Mouse (Mus musculus) kidney, adult 11 months (tissue): ENCODE results near the gene Dmrtb1.

Experiments used
- DNase-seq: peaks from one replicate; pipeline ENCODE4 v3.0.0; 2022

Gene Dmrtb1

GRCm38 (mm10) chr4:107684130-107684529 lies at the start of gene Dmrtb1:
TSS of gene Dmrtb1 (minus strand) at chr4:107684230.
- DNase-seq: no peak

DNA sequence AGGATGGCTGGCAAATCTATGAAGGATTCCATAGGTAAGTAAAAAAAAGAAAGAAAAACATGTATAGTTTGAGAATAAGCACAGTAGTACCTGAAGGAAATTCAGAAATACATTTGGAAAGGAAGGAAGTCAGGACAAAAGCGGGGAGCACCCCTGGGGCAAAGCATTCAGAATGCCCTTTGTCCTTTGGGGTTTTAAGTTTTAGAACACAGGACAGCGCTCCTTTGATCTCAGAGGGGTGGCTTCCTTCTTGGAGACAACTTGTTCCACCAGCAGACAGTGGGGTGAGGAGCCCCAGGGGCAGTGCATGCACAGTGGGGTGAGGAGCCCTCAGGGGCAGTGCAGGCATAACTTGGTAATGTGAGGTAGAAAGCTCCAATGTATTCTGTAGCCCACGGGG lies 49.6 kb upstream of the Dmrtb1 start:
- DNase-seq: no peak

GRCm38 (mm10) chr4:107732624-107733023 lies 48.6 kb upstream of the Dmrtb1 start:
- DNase-seq: no peak

- no peak for DNase-seq
These were observed 48.2 kb upstream of the Dmrtb1 start for GRCm38 (mm10) chr4:107732182-107732581.

DNA sequence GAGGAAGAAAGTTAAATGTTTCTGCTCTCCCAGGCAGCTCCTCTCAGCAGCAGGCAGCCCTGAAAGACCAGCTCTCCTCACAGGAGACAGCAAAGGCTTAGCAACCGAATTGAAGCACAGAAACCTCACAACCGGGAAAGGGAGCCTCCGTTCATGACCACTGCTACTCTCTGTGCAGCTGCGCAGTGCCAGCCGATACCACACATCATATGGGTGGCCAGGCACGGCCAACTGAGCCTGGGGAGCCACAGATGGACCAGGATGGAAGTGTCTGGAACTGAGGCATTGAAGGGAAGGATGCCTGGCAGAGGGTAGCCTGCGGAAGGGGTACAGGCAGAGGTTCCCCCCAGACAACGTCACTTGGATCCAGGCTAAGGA lies 47.0 kb upstream of the Dmrtb1 start:
- no peak for DNase-seq

DNA sequence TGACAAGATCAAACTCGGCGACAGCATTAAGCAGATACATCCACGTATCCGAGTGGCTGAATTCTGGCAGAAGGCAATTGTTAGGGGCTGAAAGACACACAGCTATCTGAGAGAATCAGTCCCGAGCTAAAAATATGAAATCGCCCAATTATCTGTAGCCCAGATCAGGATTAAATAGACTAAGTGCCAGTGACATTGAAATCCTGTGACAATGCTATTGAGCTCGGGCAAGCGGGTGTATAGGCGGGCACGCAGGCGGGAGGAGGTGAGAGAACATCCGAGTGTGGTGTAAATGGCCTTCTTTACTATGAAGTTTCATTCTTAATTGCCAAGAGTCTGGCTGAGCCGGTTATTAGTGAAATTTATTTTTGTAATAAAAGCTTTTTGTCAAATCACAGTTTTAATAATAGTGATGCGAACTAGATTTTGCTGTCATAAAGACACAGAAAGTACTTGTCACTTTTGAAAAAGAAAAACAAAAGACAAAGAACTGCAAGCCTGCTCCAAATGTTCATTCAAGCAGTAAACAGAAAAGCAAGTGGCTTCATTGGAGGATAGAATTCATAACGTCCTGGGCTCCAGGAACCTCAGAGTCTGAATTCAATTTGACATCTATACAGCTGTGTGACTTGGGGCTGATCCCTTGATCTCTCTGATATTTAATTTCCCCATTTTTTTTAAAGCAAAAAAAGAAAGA lies 46.5 kb upstream of the Dmrtb1 start:
- DNase-seq: no peak

GRCm38 (mm10) chr4:107725432-107725831 lies 41.4 kb upstream of the Dmrtb1 start:
- no peak for DNase-seq

DNA sequence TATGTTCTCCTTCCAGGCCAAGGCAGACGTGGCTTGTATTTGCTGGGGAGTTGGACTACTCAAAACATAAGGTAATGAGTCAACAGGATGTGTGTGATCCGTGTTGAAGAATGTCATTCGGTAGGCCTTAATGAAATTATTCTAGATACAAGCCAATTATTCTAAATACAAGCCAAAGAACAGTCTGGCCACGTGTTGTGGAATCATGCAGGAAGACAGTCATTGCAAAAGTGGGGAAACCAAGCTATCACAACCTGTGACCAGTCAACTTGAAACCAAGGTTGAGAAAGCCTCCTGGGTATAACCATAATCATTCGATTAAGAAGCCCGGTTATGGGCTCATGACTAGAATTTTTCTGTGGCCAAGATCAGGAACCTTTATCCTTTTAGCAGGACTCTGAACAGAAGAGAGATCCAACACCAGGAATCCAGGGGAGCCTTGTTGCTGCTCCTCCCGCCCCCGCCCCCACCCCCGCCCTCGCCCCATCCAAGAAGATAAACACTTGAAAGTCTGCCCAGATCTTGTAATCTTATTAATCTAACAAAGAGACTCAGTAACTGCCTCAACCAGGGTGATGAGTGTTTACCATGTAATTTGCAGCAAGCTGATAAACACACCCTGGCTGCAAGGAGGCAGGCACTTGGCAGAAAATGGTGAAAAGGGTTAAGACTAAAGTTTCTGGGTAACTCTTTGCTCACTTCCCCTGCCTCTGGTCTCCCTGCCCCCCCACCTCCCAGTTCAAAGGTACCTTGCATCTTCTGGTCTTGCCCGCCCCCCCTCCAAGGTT lies 36.2 kb upstream of the Dmrtb1 start:
- DNase-seq: no peak

DNA sequence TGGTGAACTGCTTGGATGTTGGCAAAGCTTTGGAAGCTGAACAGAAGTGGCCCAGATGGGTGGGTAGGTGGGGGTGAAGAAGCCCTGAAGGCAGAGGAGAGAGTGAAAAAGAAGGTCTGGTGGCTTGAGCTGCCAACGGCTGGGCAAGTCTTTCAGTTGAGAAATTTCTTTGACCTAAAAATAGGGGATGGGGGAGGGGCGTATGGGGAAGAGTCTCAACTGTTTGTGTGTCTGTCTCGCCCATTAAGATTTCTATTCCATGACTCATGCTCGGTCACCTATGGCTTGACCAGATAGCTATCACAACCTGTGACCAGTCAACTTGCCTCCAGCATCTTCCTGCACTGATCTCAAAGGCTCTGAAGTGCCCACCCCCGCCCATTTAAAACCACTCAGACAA lies 35.1 kb upstream of the Dmrtb1 start:
- no peak for DNase-seq

- DNase-seq: no peak
These were observed 34.7 kb upstream of the Dmrtb1 start for GRCm38 (mm10) chr4:107718720-107719119.

DNA sequence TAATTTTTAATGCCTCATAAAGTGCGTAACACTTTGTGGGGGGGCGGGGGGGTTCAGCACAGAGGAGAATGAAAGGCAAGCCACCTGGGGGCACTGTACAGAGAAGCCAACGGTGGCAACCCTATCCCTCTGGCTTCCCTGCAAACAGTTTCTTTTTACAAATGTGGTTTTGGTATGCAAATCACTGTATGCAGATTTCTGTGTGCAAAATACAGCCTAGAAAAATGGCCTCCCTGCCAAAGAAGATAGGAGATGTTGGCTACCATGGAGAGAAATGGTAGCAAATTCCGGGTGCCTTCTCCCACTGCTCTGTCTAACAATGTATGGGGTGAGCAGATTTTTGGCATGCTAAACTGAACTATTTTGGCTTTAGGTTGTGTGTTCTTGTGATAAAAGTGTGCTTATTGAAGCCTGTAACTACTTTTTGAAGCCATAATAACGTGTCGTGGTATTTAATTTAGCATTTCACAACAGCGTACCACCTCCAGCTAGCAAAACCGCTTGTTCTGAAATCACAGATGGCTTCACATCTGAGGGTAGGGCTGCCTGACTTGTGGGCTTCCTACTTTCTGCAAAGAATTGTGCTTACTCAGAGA lies 33.8 kb upstream of the Dmrtb1 start:
- no peak for DNase-seq

- DNase-seq: no peak
These were observed 32.8 kb upstream of the Dmrtb1 start for GRCm38 (mm10) chr4:107716754-107717299.

GRCm38 (mm10) chr4:107706884-107707283 lies 22.9 kb upstream of the Dmrtb1 start:
- no peak for DNase-seq

DNA sequence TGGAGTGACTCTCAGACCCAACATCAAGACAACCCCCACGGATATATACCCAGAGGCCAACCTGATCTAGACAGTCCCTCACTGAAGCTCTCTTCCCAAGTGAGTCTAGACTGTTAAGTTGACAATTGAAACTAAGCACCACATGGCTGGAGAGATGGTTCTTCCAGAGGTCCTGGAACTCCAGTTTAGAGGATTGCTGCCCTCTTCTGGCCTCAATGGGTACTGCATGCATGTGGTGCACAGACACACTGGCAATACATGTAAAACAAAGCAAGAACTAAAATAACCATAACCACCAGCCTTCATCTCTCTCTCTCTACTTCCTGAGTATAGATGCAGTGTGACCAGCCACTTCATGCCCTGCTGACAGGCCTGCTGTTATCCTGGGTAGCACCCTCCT lies 20.2 kb upstream of the Dmrtb1 start:
- no peak for DNase-seq

- no peak for DNase-seq
These were observed 17.6 kb upstream of the Dmrtb1 start for GRCm38 (mm10) chr4:107701679-107702078.

DNA sequence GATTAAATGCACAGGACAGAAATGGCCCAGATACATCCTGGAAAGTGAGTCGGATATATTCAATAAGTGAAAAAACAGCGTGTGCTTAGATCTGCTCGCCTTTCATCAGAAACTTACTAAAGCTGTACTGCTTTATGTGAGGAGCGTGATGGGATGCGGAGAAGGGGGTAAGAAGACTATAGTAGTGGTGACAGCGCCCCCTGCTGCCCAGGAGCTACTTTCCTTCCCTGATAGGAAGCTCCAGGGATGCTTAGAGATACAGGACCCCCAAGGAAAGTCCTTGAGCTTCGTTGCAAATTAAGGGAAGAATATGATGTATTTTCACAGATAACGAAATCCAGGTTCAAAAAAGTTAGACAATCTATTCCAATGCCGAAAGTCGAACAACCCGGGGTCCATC lies 17.1 kb upstream of the Dmrtb1 start:
- peak; percentile 4 for DNase-seq

- DNase-seq: no peak
These were observed 15.2 kb upstream of the Dmrtb1 start for GRCm38 (mm10) chr4:107699271-107699670.

- no peak for DNase-seq
These were observed 9.8 kb upstream of the Dmrtb1 start for GRCm38 (mm10) chr4:107693816-107694215.

- DNase-seq: no peak
These were observed 4.2 kb upstream of the Dmrtb1 start for GRCm38 (mm10) chr4:107688213-107688612.

GRCm38 (mm10) chr4:107687127-107687526 lies 3.1 kb upstream of the Dmrtb1 start:
- no peak for DNase-seq

- DNase-seq: no peak
These were observed 849 bp downstream of the Dmrtb1 start for GRCm38 (mm10) chr4:107683006-107683756.

DNA sequence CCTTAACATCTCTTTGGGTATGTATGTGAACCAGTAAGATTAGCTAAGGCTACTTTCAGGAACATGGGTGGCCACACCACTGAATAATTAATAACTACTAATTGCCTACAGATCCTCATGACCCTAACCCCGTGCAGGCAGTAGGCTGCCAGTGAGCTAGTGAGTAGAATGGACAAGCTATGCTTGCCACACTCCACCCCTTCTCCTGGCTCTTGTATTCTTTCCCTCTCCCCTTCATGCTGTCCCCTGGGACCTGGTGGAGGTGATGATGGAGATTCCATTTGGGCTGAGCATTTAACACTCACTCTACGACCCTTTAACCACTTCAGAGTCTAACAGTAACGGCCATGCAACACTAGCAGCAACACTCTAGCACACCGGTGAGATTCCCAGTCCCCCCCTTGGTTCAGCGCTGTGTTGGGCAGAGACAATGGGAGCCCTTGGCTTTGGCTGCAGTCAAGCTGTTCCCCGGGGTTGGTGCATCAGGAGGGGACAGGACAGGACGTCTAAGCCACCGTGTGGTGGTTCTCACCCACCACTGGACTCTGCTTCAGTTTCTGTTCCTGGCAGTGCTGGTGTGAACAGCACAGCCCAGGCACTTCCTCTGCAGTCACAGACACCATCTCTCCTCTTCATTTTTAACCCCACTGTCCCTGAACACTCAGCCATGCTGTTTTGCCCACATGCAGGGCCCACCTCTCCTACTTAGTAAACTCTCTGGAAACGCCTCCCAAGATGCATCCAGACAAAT lies 2.8 kb downstream of the Dmrtb1 start:
- no peak for DNase-seq
